Comparison of ENCODE assay signal across 30 mouse cellular contexts in the genomic region with DNA sequence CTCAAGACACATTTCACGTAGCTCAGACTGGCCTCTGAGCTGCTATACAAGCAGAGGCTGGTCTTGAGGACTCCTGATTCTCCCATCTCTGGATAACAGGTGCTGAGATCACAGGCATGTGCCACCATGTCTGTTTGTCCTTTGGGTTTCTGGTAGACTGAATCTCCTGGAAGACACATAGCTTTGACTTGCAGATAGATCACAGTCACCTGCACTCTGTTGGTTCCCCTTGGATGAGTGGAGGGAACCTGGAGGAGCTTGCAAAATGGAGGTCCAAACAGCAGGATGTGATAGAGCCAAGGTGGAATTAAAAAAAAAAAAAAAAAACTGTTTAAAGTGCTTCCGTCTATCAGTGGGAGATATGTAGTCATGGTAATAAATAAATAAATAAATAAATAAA. TPM values are rescaled to one million over a fixed set of nuclear protein-coding genes. Genes with fewer than 3 reads are reported as not detected.
DNase-seq lines count a peak whose midpoint lies in the region; ATAC-seq and TF ChIP-seq lines count a peak whose summit lies in the region.
"Had no signal": no experiment of that assay in that cellular context is flagged by ENCODE, and none has a peak within 500 bp of the region (broad histone marks: within the 10 kb centered on the region; RNA-seq: fewer than 3 reads in every experiment).

No protein-coding gene starts in this region.

- WGBS in heart, embryonic 12.5 days, result 59% methylated on average over 2 of the region's 2 CpGs
- WGBS in liver, postnatal 0 days (ENCODE audit: insufficient replicate concordance), result 69% methylated on average over 2 of the region's 2 CpGs

- peaks cover 4% of the 10 kb centered on the region for H3K4me1 ChIP-seq in heart, embryonic 12.5 days (replicated peaks)
- peaks cover 0 to 4% of the 10 kb centered on the region in 2 experiments; a peak in 2 of 4 replicates for H3K4me1 ChIP-seq in MEL (ENCODE audit: control insufficient read depth in 1 of 2, insufficient read depth in 2 of 2, low read length in 2 of 2)
- peaks cover 15% of the 10 kb centered on the region for H3K4me1 ChIP-seq in liver, postnatal 0 days (ENCODE audit: insufficient read depth)

- peaks cover 7% of the 10 kb centered on the region for H3K79me2 ChIP-seq in MEL (ENCODE audit: control insufficient read depth, insufficient read depth, low read length, poor library complexity)

- ATAC-seq in heart, embryonic 12.5 days (ENCODE audit: insufficient number of reproducible peaks, low FRiP score), result no peak
- ATAC-seq in liver, postnatal 0 days, result no peak

- TF ChIP-seq RAD21 in MEL (IDR thresholded peaks at IDR 0.05; ENCODE audit: low read depth, low read length), result no peak

- H3K4me2 ChIP-seq in heart, embryonic 12.5 days, result no peak overlapping the region
- H3K4me2 ChIP-seq in liver, postnatal 0 days (ENCODE audit: low read depth, low read length), result peak overlapping the region; percentile 49
- H3K4me2 ChIP-seq: forebrain, embryonic 12.5 days; hindbrain, embryonic 12.5 days; kidney, embryonic 15.5 days; limb, embryonic 15.5 days had no signal

- no peak overlapping the region for H3K9ac ChIP-seq in heart, embryonic 12.5 days
- H3K9ac ChIP-seq in MEL (ENCODE audit: control insufficient read depth, low read depth, low read length, poor library complexity, severe bottlenecking), result no peak overlapping the region
- H3K9ac ChIP-seq in liver, postnatal 0 days (replicated peaks), result no peak overlapping the region
- H3K9ac ChIP-seq: hindbrain, embryonic 12.5 days; kidney, embryonic 15.5 days; limb, embryonic 15.5 days had no signal

- no peak for DNase-seq in heart, postnatal 10 days
- no peak for DNase-seq in MEL (ENCODE audit: low read depth, low spot score)
- peak; percentile 44 for DNase-seq in c-Kit-positive CD71-positive TER-119-positive erythroid progenitor cells, embryonic 14.5 days (ENCODE audit: low spot score)
- no peak for DNase-seq in liver, postnatal 0 days
- no peak for DNase-seq in cerebellum, postnatal 10 days
- no peak for DNase-seq in layer of hippocampus, postnatal 14 days (ENCODE audit: low spot score in 2 of 2)
- DNase-seq: adrenal gland, postnatal 10 days; cerebellum, adult 9-10 months; gastrocnemius, postnatal 25 days; kidney, adult 11 months; kidney, postnatal 4 days; lung, postnatal 4 days; thymus, adult 2 months had no signal

- H3K4me3 ChIP-seq in heart, embryonic 12.5 days, result no peak overlapping the region
- no peak overlapping the region for H3K4me3 ChIP-seq in MEL (ENCODE audit: control insufficient read depth in 1 of 2, insufficient read depth in 1 of 2, low read depth in 2 of 2, low read length in 2 of 2)
- H3K4me3 ChIP-seq in liver, postnatal 0 days (ENCODE audit: low read depth, low read length), result no peak overlapping the region
- H3K4me3 ChIP-seq: forebrain, embryonic 12.5 days; hindbrain, embryonic 12.5 days; kidney, embryonic 15.5 days; limb, embryonic 15.5 days had no signal

- TF ChIP-seq POLR2A in MEL (IDR thresholded peaks at IDR 0.05; ENCODE audit: control insufficient read depth in 1 of 2, insufficient read depth in 1 of 2, low read depth in 1 of 2, low read length in 2 of 2, poor library complexity in 1 of 2), result no peak

- no peak for TF ChIP-seq EP300 in MEL (IDR thresholded peaks at IDR 0.05; ENCODE audit: low read depth in 1 of 2, low read length in 2 of 2)
- no peak for TF ChIP-seq EP300 in liver, postnatal 0 days (IDR thresholded peaks at IDR 0.05; ENCODE audit: low read depth)

- no peaks in the 10 kb centered on the region for H3K36me3 ChIP-seq in heart, embryonic 12.5 days
- peaks cover 0 to 4% of the 10 kb centered on the region in 2 experiments; a peak in 2 of 4 replicates for H3K36me3 ChIP-seq in MEL (ENCODE audit: control insufficient read depth in 1 of 2, insufficient read depth in 2 of 2, low read length in 2 of 2)
- H3K36me3 ChIP-seq in liver, postnatal 0 days (replicated peaks; ENCODE audit: insufficient read depth, low read length), result peaks cover 16% of the 10 kb centered on the region; the same call in 1 of the 2 replicates
- H3K36me3 ChIP-seq: forebrain, embryonic 12.5 days; hindbrain, embryonic 12.5 days; kidney, embryonic 15.5 days; limb, embryonic 15.5 days had no signal

- no peaks in the 10 kb centered on the region for H3K9me3 ChIP-seq in heart, embryonic 12.5 days (replicated peaks)
- no peaks in the 10 kb centered on the region for H3K9me3 ChIP-seq in MEL (replicated peaks; ENCODE audit: insufficient read depth, low read length)
- no peaks in the 10 kb centered on the region for H3K9me3 ChIP-seq in liver, postnatal 0 days (ENCODE audit: low read length)
- H3K9me3 ChIP-seq: forebrain, embryonic 12.5 days; hindbrain, embryonic 12.5 days; kidney, embryonic 15.5 days; limb, embryonic 15.5 days had no signal

- intact Hi-C loops in heart, postnatal 10 days (cut with DNase I), result no loop called here

- peaks cover 37% of the 10 kb centered on the region for H3K27me3 ChIP-seq in heart, embryonic 12.5 days (replicated peaks)
- no peaks in the 10 kb centered on the region for H3K27me3 ChIP-seq in MEL (ENCODE audit: control insufficient read depth in 1 of 2, insufficient read depth in 2 of 2, low read length in 2 of 2)
- peaks cover 20% of the 10 kb centered on the region; the same call in 1 of the 2 replicates for H3K27me3 ChIP-seq in liver, postnatal 0 days (ENCODE audit: insufficient read depth, low read length)

- H3K27ac ChIP-seq in heart, embryonic 12.5 days (ENCODE audit: poor library complexity, severe bottlenecking), result peak overlapping the region; percentile 56; the same call in 1 of the 2 replicates
- peak overlapping the region; percentile 71 for H3K27ac ChIP-seq in MEL (ENCODE audit: control insufficient read depth, low read depth, low read length)
- peak overlapping the region; percentile 78 for H3K27ac ChIP-seq in liver, postnatal 0 days (ENCODE audit: low read depth)
- H3K27ac ChIP-seq: forebrain, embryonic 12.5 days; hindbrain, embryonic 12.5 days; kidney, embryonic 15.5 days; limb, embryonic 15.5 days; stomach, postnatal 0 days had no signal

- no peak for TF ChIP-seq CTCF in MEL (IDR thresholded peaks at IDR 0.05 in 2 of 3, conservative IDR thresholded peaks at IDR 0.05 in 1 of 3; ENCODE audit: control insufficient read depth in 1 of 3, insufficient read depth in 1 of 3, low read depth in 2 of 3, low read length in 3 of 3, poor library complexity in 1 of 3, severe bottlenecking in 1 of 3)
- TF ChIP-seq CTCF in liver, postnatal 0 days (IDR thresholded peaks at IDR 0.05; ENCODE audit: low read depth), result no peak

TF ChIP-seq in MEL, 35 proteins besides CTCF, POLR2A, EP300 and RAD21:
- TF ChIP-seq RCOR1 (IDR thresholded peaks at IDR 0.05; ENCODE audit: low read depth, low read length), result no peak
- TF ChIP-seq MEF2A (IDR thresholded peaks at IDR 0.05; ENCODE audit: extremely low read depth, insufficient replicate concordance, low read depth, low read length, poor library complexity, severe bottlenecking), result no peak
- no peak for TF ChIP-seq USF2 (IDR thresholded peaks at IDR 0.05; ENCODE audit: borderline replicate concordance in 1 of 2, insufficient read depth in 1 of 2, low read depth in 1 of 2, low read length in 2 of 2)
- TF ChIP-seq NELFE (IDR thresholded peaks at IDR 0.05; ENCODE audit: low read depth, low read length), result no peak

RNA-seq across cellular contexts. Expression of a gene that starts 0.5 kb away (rescaled TPM):
- 23.6 and 27.0 TPM in 2 replicates for polyA plus RNA-seq in heart, embryonic 12.5 days (2016; fragmentation: Nextera tagmentation; extraction: Ambion mirVana)
- under 1 TPM; 0.60 to 0.93 TPM for total RNA-seq in heart, postnatal 10 days (2021)
- total RNA-seq in MEL (2012; rRNA removed), result 20.6 and 30.2 TPM in 2 replicates
- 10 to 100 TPM in 1 of 2 experiments, not detected in 1; 30.4 TPM for polyA plus RNA-seq in MEL (2012; ENCODE audit: insufficient read depth in 1 of 2, insufficient read length in 2 of 2, low read depth in 1 of 2, low replicate concordance in 2 of 2, missing spikeins in 1 of 2)
- 85.7 and 86.7 TPM in 2 replicates for polyA plus RNA-seq in liver, postnatal 0 days (2015; fragmentation: Nextera tagmentation; extraction: Ambion mirVana)
- not detected for total RNA-seq in layer of hippocampus, postnatal 14 days (2021)
- total RNA-seq: CH12.LX; left cerebral cortex, adult 18-20 months; left cerebral cortex, postnatal 36 days had no signal
- polyA plus RNA-seq: cortical plate, adult 2 months; thymus, adult 2 months had no signal

RNA-seq across cellular contexts. Expression of a gene that starts 1.8 kb away (rescaled TPM):
- polyA plus RNA-seq in heart, embryonic 12.5 days (2016; fragmentation: Nextera tagmentation; extraction: Ambion mirVana), result 0.40 and 0.47 TPM in 2 replicates
- not detected for total RNA-seq in heart, postnatal 10 days (2021)
- total RNA-seq in MEL (2012; rRNA removed), result not detected in 2 replicates
- under 1 TPM in 1 of 2 experiments, not detected in 1; 0.07 TPM for polyA plus RNA-seq in MEL (2012; ENCODE audit: insufficient read depth in 1 of 2, insufficient read length in 2 of 2, low read depth in 1 of 2, low replicate concordance in 2 of 2, missing spikeins in 1 of 2)
- 0.12 TPM in 1 of 2 replicates, not detected in the other for polyA plus RNA-seq in liver, postnatal 0 days (2015; fragmentation: Nextera tagmentation; extraction: Ambion mirVana)
- not detected for total RNA-seq in layer of hippocampus, postnatal 14 days (2021)
- total RNA-seq: adrenal gland, postnatal 10 days; CH12.LX; gastrocnemius, postnatal 25 days; heart, adult 8-10 months; heart, postnatal 25 days; left cerebral cortex, adult 18-20 months; left cerebral cortex, postnatal 36 days had no signal
- polyA plus RNA-seq: cortical plate, adult 2 months; urinary bladder, adult 2 months had no signal

RNA-seq across cellular contexts. Expression of a gene that starts 21.1 kb away (rescaled TPM):
- not detected in 2 replicates for polyA plus RNA-seq in heart, embryonic 12.5 days (2016; fragmentation: Nextera tagmentation; extraction: Ambion mirVana)
- not detected for total RNA-seq in heart, postnatal 10 days (2021)
- total RNA-seq in MEL (2012; rRNA removed), result 0.04 TPM in 1 of 2 replicates, not detected in the other
- polyA plus RNA-seq in MEL (2012; ENCODE audit: insufficient read depth in 1 of 2, insufficient read length in 2 of 2, low read depth in 1 of 2, low replicate concordance in 2 of 2, missing spikeins in 1 of 2), result under 1 TPM in 1 of 2 experiments, not detected in 1; 0.04 TPM
- polyA plus RNA-seq in liver, postnatal 0 days (2015; fragmentation: Nextera tagmentation; extraction: Ambion mirVana), result not detected in 2 replicates
- not detected for total RNA-seq in layer of hippocampus, postnatal 14 days (2021)
- total RNA-seq: adrenal gland, postnatal 10 days; CH12.LX; gastrocnemius, postnatal 25 days; heart, postnatal 25 days; left cerebral cortex, postnatal 36 days; midbrain, postnatal 0 days had no signal
- polyA plus RNA-seq: embryonic facial prominence, embryonic 11.5 days; forebrain, embryonic 12.5 days; hindbrain, embryonic 12.5 days; kidney, embryonic 15.5 days; limb, embryonic 15.5 days; lung, embryonic 16.5 days; neural tube, embryonic 14.5 days had no signal

RNA-seq across cellular contexts. Expression of a gene that starts 29.1 kb away (rescaled TPM):
- polyA plus RNA-seq in heart, embryonic 12.5 days (2016; fragmentation: Nextera tagmentation; extraction: Ambion mirVana), result not detected in 2 replicates
- total RNA-seq in heart, postnatal 10 days (2021), result not detected
- not detected in 2 replicates for total RNA-seq in MEL (2012; rRNA removed)
- polyA plus RNA-seq in MEL (2012; ENCODE audit: insufficient read depth in 1 of 2, insufficient read length in 2 of 2, low read depth in 1 of 2, low replicate concordance in 2 of 2, missing spikeins in 1 of 2), result not detected
- not detected in 2 replicates for polyA plus RNA-seq in liver, postnatal 0 days (2015; fragmentation: Nextera tagmentation; extraction: Ambion mirVana)
- not detected for total RNA-seq in layer of hippocampus, postnatal 14 days (2021)
- total RNA-seq: adrenal gland, postnatal 10 days; CH12.LX; gastrocnemius, postnatal 25 days; heart, adult 8-10 months; heart, postnatal 25 days; left cerebral cortex, adult 18-20 months; left cerebral cortex, postnatal 36 days; midbrain, postnatal 0 days had no signal
- polyA plus RNA-seq: cortical plate, adult 2 months; embryonic facial prominence, embryonic 11.5 days; forebrain, embryonic 12.5 days; hindbrain, embryonic 12.5 days; kidney, embryonic 15.5 days; limb, embryonic 15.5 days; lung, embryonic 16.5 days; midbrain, postnatal 0 days; neural tube, embryonic 14.5 days; urinary bladder, adult 2 months had no signal

RNA-seq across cellular contexts. Expression of a gene that starts 31.9 kb away (rescaled TPM):
- polyA plus RNA-seq in heart, embryonic 12.5 days (2016; fragmentation: Nextera tagmentation; extraction: Ambion mirVana), result 28.8 and 28.9 TPM in 2 replicates
- 10 to 100 TPM; 23.1 to 24.2 TPM for total RNA-seq in heart, postnatal 10 days (2021)
- 4.9 and 5.6 TPM in 2 replicates for total RNA-seq in MEL (2012; rRNA removed)
- 10 to 100 TPM in 1 of 2 experiments, not detected in 1; 12.4 TPM for polyA plus RNA-seq in MEL (2012; ENCODE audit: insufficient read depth in 1 of 2, insufficient read length in 2 of 2, low read depth in 1 of 2, low replicate concordance in 2 of 2, missing spikeins in 1 of 2)
- polyA plus RNA-seq in liver, postnatal 0 days (2015; fragmentation: Nextera tagmentation; extraction: Ambion mirVana), result 16.8 and 19.1 TPM in 2 replicates
- 10 to 100 TPM; 23.5 to 27.1 TPM for total RNA-seq in layer of hippocampus, postnatal 14 days (2021)

Comparison
In these comparisons a context has a peak if more than half of its experiments do, and no peak if none do; other contexts are left out.
1. RNA of a gene that starts 0.5 kb away (total RNA-seq): 20.6 to 30.2 TPM in MEL; 0.60 to 0.93 TPM in heart, postnatal 10 days and not detected in layer of hippocampus, postnatal 14 days; every median in the first group is over 10 times any median in the second.
2. Peak in every context shown above with its lines, with median percentiles within 50 percentile points of each other: H3K27ac ChIP-seq.